Mouse (Mus musculus): ENCODE results near the gene Fau. TPM values are rescaled to one million over a fixed set of nuclear protein-coding genes. Genes with fewer than 3 reads are reported as not detected.
A peak's percentile ranks its signal among the peaks of the same experiment; 100 is the strongest.

Gene Fau
- polyA plus RNA-seq, 1 experiment from 2014 or later, result 1,312 TPM

DNA sequence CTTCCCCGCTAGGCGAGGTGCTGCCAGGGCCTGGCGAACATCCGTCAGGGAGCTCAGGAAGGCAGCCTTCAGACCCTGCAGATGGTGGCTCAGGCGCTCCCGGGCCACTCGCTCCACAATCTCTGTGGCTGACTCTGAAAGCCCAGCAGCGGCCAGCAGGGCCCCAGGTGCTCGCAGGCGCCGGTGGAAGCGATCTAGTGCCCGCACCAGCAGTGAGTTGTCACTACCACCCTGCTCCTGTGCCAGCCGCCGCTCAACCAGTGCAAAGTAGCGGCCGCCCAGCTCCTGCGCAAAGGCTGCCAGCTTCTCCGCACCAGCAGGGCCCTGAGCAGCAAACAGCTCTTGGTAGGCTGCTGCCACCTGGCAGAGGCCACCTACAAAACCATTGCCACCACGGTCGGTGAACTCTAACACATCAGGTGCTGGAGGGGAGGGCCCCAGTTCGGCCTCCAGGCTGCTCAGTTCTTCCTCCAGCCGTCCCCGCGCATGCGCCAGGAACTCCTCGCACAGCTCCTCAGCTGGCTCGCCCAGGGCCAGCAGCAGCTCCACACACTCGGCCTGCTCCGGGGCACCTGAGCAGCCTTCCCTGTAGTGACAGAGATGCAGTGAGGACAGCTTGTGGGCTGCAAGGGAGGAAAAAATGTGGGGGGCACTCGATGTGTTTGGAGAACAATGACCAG, 13.1 kb downstream of the Fau start:
- no peak for DNase-seq (ENCODE audit: low spot score)

DNA sequence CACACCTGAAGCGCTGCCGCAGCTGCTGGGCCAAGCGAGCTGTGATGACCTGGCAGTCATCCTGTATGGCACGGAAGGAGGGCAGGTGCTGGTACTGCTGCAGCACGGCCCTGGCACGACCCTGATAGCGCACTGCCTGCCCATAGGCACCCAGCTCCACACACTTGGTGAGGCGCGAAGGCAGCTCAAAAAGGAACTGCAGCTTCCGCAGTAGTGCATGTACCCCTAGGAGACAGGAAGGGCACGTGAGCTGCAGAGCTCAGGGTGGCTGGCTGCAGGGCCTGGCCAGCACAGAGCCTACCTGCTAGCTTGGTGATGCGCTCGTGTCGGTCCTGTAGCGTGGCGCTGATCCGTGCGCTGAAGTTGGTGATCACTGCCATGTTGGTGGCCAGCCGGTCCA, 13.6 kb downstream of the Fau start:
- DNase-seq (ENCODE audit: low spot score), result no peak

DNA sequence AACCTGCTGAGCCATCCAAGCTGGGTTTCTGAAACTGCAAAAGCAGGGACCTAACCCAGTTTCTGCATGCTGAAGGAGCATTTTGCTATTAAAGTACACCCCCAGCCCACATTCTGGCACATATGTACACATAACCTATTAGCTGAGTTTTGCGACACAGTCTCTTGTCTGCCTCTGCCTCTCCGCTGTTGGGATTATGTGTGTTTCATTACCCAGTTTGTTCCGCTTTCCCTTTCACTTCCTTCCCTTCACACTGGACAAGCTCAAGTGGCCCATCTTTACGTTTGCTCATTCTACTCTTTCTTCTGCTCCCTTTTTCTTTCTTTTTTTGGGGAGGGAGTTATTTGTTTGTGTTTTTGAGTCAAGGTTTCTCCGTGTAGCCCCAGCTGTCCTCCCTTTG, 16.2 kb downstream of the Fau start:
- DNase-seq (ENCODE audit: low spot score), result no peak

DNA sequence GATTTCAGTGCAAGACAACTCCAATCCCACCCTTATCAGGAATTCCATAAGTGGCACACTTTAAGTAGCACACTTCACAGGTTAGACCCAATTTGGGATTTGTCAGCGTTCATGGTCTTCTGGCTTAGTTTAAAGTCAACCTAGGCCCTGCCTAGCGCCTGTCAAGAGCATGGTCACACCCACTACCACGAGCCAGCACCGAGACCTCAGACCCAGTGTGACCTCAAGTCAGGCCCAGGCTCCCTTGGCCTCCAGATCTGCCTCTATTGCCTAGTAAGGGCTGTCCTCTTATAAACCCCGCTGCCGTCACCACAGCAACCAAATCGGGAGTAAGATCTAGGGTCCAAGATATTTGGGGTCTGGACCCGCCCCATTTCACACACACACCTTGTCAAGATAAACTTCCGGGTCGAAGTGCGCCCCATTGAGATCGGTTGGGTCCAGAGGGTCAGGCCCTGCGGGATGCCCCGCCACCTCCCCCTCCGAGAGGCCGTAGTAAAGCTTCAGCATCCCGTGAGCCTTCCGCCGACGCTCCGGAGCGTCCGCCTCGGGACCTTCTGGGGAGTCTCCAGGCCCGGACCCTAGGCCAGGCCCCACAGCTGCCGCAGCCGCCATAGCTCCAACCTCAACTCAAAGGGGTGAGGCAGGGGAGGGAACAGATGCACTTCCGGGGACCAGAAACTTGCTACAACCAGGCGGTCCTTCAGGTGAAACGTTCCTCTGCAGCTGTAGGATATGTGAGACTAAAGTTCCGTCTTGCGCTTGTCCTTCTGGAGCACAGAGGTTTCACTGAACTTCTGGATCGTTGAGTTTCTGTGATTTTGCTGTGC, 19.1 kb downstream of the Fau start, which contains the start of gene Vps51:
TSS of gene Vps51 (minus strand) at position 668 of the 830 bp plus-strand sequence.
- peak; percentile 90 for DNase-seq (ENCODE audit: low spot score)

DNA sequence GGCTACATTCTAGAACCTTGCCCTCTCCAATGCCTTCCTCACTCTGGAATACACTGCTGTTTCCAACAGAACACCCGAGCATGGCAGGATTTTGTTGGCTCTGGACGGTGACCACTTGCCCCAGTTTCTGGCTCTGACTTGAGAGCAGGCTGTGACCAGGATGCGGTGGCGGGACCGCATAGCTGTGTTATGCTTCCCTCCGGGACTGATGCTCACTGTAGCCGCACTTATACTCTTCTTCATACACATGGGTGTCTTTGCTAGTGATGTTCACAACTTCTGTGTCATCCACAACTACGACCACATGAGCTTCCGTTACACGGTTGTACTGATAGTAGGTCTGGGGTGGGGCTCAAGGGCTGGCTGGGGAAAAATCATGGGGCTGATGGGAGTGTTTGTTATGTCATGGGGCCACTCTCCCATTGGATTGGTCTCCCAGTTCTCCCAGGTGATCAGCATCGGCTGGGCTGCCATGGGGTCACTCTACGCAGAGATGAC, 22.4 kb downstream of the Fau start, which contains the start of gene Tmem262:
TSS of gene Tmem262 (plus strand) at position 51 of the 498 bp plus-strand sequence.
- no peak for DNase-seq (ENCODE audit: low spot score)

DNA sequence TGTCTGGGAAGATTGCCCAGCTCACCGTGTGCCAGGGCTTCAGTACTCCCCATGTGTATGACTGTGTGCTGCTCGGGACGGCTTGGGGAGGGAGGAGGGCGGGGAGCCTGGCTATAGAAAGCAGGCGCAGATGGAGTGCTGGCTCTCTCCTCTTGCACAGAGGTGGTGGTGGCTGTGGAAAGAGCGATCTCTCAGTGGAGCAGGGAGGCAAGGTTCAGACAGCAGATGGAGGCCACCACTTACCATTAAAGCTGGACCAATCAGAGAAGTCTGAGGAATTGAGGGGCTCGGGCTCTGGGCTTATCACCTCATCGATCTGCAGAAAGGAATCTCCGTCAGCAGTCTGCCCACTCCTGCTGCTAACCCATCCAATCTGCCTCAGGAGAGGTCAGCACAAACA, 24.5 kb downstream of the Fau start, which contains the start of gene Gm28374:
TSS of gene Gm28374 (minus strand) at position 101 of the 400 bp plus-strand sequence.
- no peak for DNase-seq (ENCODE audit: low spot score)

DNA sequence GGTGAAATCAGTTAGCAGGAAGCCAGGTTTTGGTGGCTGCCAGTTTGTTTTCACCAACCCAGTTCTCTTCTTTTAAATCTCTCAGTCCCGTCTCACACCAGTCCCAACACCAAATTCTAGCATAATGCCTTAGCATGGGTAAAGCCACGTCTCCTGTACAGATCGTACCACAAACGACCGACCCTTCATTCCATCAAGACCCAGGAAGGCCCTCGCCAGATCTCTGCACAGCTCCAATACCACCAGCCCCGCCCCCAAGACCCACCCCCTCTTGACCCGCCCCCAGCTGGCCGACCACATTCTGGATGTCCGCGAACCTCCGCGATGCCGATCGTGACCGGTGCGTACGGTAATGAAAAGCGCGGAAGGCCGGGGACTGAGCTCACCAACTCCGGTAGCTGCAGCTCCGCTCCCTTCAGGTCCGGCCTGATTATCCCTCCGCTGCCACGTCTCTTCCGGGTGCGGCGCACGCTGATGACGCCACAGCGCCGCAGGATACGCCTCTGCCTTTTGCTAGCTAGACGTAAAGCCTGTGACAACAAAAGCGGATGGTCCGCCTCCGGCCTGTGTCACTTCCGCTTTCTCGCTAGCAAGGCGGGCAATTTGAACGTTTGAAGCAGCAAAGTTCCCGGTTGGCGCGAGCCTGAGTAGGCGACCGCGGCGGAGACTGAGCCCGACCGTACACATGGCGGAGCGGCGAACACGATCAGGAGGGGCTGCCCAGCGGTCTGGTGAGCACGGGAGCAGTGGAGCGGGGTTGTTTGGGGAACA, 27.0 kb downstream of the Fau start, which contains the start of the genes Zfpl1 and Cdca5:
TSS of gene Zfpl1 (minus strand) at position 479 of the 771 bp plus-strand sequence.
TSS of gene Cdca5 (plus strand) at position 506 of the 771 bp plus-strand sequence.
- peak; percentile 99 for DNase-seq (ENCODE audit: low spot score)

DNA sequence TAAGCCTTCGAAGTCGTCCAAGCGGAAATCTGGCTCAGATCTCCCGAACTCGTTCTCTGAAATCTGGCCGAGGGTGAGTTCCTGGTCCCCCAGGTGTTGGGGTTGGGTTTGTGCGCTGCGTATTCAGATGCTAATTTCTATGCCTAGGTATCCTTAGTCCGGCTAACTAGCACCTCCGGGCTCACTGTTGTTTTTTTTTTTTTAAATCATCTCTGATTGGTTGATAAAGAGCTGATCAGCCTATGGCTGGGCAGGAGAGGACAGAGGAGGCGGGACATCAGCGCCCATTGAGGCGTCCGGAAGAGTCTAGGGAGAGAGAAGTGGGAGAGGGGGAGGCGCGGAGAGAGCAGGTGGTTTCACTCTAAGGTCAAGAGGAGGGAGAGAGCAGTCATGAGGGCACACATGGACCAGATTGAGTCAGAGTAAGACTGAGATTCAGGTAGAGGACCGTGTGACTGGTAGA, 27.8 kb downstream of the Fau start:
- peak; percentile 67 for DNase-seq (ENCODE audit: low spot score)

DNA sequence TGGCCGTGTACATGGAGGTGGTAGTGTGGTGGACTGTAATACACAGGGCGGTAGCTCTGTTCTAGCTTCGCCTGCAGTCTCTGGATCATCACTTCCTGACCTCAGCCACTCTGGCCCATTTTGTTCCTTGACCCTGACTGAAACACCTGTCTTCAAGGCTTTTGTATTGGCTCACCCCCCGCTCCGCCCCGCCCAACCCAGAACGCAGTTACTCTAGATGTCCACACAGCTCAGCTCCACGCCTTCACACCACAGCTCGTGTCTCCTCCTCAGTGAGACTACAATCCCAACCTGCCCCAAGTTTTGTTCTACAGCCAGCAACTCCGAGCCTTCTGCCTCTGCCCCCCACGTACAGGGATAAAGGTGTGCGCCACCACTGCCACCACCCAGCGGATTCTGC, 31.2 kb downstream of the Fau start:
- DNase-seq (ENCODE audit: low spot score), result no peak

DNA sequence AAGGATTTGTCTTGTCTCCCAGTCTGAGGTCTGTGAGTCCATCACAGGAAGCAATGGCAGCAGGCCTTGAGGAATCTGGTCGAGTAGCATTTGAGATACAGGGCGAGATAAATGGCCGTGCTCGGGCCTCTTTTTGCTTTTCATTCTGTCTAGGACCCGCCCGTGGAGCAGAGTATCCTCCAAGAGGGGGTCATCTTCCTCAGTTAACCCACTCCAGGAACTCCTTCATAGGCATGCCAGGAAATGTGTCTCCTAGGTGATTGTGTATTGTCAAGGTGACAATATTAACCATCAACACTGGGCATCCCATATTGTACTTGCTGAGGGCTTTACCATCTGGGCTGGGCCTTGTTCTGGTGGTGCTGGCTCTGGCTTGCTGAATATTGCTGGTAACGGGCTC, 36.5 kb downstream of the Fau start, which contains the start of gene AC131692.1:
TSS of gene AC131692.1 (plus strand) at position 301 of the 400 bp plus-strand sequence.
- no peak for DNase-seq (ENCODE audit: low spot score)

DNA sequence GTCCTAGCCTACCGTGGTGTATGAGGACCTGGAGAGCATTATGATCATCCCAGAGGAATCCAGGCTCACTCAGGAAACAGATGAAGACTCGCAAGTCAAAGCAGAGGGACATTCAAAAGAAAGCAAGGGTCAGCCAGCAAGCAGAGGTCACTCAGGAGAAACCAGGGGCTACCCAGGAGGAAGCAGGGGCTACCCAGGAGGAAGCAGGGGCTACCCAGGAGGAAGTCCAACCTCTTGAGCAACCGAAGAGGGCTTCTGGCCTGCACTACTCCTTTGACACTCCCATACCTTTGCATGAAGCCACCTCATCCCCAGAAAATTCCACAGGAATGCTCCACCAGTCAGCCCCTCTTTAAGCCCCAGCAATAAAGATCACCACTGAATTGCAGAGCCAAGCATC, 40.2 kb downstream of the Fau start:
- no peak for DNase-seq (ENCODE audit: low spot score)

DNA sequence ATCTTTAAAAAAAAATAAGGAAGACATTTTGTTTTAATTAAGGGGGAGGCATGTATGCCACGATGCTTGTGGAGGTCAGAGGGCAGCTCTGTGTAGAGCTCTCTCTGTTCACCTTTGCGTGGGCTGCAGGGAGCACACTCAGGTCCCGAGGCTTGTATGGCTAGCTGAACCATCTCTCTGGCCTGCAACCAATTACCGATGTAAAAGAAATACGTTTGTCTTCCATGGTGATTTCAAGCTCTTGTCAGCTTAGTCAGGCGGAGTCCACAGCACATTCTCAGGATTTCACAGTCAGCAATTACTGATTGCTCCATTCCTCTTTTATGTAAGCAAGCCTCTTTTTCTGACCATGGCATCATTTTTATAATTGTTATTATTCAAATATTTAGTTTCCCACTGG, 43.5 kb downstream of the Fau start:
- no peak for DNase-seq (ENCODE audit: low spot score)

DNA sequence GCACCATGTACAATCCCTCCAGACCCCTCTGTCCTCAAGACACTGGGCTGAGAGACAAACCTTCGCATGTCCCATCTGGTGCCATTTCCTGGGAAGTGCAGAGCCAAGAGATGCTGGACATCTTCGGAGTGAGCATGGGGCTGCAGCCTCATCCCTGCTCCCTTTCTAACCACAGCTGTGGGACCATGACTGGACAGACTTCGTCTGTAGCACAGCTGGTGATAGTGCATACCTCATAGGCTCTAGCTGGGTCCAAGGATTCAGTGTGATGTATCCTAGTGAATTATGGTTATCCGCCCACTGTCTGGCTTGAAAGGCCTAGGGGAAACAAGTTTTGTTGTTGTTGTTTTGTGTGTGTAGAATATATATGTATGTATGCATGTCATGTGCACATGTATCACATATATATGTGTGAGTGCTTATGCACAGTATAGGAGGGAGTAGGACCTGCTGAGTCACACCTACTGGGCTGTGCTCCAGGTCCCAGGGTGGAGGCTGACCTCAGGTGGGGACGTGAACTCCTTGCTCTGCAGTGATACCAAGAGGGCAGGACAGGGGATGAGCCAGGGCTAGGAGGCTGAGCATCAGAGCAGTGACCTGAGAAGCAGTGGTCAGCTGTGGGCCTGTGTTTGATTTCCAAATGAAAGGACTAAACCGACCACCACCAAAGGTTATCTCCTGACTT, 44.7 kb downstream of the Fau start:
- no peak for DNase-seq (ENCODE audit: low spot score)

DNA sequence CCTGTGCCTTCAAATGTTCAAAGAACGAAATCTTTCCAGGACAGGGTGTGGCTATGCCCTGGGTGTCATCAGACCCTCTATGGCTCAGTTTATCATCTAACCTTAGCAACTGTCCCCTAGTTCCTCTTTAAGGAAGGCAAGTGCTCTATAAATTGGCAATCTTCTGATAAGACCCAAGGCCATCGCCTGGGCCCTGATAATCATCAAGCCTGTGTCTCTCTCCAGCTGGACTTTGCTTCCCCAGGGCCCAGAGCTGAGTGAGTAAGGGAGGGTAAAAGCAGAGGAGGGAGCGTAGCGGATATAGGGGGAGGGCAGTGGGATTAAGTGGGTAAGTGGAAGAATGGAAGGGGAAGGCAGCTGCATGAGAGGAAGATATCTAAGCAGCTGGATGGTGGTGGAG, 46.8 kb downstream of the Fau start:
- no peak for DNase-seq (ENCODE audit: low spot score)

DNA sequence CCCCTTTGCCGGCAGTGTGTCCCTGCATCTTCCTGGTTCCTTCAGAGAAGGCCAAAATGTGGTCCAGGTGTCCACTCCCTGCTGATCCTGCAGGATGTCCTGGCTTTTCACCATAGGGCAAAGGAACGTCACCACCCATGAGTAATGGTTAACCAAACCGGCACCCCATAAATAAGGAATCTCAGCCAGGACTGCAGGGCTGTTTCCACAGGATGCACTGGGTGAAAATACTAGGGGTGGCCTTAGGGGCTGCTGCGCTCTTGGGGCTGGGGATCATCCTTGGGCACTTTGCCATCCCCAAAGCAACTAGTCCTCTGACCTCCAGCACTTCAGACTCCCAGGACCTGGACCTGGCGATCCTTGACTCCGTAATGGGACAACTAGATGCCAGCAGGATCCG, 47.9 kb downstream of the Fau start, which contains the start of gene Naaladl1:
TSS of gene Naaladl1 (plus strand) at position 197 of the 400 bp plus-strand sequence.
- DNase-seq (ENCODE audit: low spot score), result no peak

Small RNA genes lying within 50 kb of the gene (microRNA-seq; reads per million reads assigned to microRNA genes)
- gene Mir6988 (ENCODE audit: borderline number of aligned reads), result 2.5 reads per million

Other genes with a start within 250 kb of the Fau start
- 72.4 and 75.2 TPM in 2 replicates for gene Frmd8, start 182.6 kb upstream of the Fau start, polyA plus RNA-seq (2015; fragmentation: Nextera tagmentation; extraction: Ambion mirVana)
- 11.4 and 14.6 TPM in 2 replicates for gene Slc25a45, start 180.0 kb upstream of the Fau start, polyA plus RNA-seq (2015; fragmentation: Nextera tagmentation; extraction: Ambion mirVana)
- 3.3 and 4.1 TPM in 2 replicates for gene Tigd3, start 163.7 kb upstream of the Fau start, polyA plus RNA-seq (2015; fragmentation: Nextera tagmentation; extraction: Ambion mirVana)
- gene Dpf2, start 144.8 kb upstream of the Fau start, polyA plus RNA-seq (2015; fragmentation: Nextera tagmentation; extraction: Ambion mirVana), result 104 and 116 TPM in 2 replicates
- 5.2 and 6.7 TPM in 2 replicates for gene Cdc42ep2, start 133.0 kb upstream of the Fau start, polyA plus RNA-seq (2015; fragmentation: Nextera tagmentation; extraction: Ambion mirVana)
- gene Pola2, start 93.6 kb upstream of the Fau start, polyA plus RNA-seq (2015; fragmentation: Nextera tagmentation; extraction: Ambion mirVana), result 61.4 and 71.4 TPM in 2 replicates
- not detected in 2 replicates for gene Slc22a20, start 71.7 kb upstream of the Fau start, polyA plus RNA-seq (2015; fragmentation: Nextera tagmentation; extraction: Ambion mirVana)
- gene Capn1, start 41.9 kb upstream of the Fau start, polyA plus RNA-seq (2015; fragmentation: Nextera tagmentation; extraction: Ambion mirVana), result 19.8 and 21.6 TPM in 2 replicates
- gene Syvn1, start 11.3 kb upstream of the Fau start, polyA plus RNA-seq (2015; fragmentation: Nextera tagmentation; extraction: Ambion mirVana), result 15.1 and 16.5 TPM in 2 replicates
- gene Mrpl49, start 59 bp upstream of the Fau start, polyA plus RNA-seq (2015; fragmentation: Nextera tagmentation; extraction: Ambion mirVana), result 65.2 and 71.4 TPM in 2 replicates
- gene Znhit2, start 3.3 kb downstream of the Fau start, polyA plus RNA-seq (2015; fragmentation: Nextera tagmentation; extraction: Ambion mirVana), result 48.3 and 55.4 TPM in 2 replicates
- gene Tm7sf2, start 10.5 kb downstream of the Fau start, polyA plus RNA-seq (2015; fragmentation: Nextera tagmentation; extraction: Ambion mirVana), result 10.1 and 10.3 TPM in 2 replicates
- 69.3 and 77.1 TPM in 2 replicates for gene Vps51, start 19.4 kb downstream of the Fau start, polyA plus RNA-seq (2015; fragmentation: Nextera tagmentation; extraction: Ambion mirVana)
- 0.44 TPM in 1 of 2 replicates, not detected in the other for gene Tmem262, start 22.2 kb downstream of the Fau start, polyA plus RNA-seq (2015; fragmentation: Nextera tagmentation; extraction: Ambion mirVana)
- 0.68 and 1.4 TPM in 2 replicates for gene Gm28374, start 24.4 kb downstream of the Fau start, polyA plus RNA-seq (2015; fragmentation: Nextera tagmentation; extraction: Ambion mirVana)
- 52.1 and 55.3 TPM in 2 replicates for gene Zfpl1, start 27.1 kb downstream of the Fau start, polyA plus RNA-seq (2015; fragmentation: Nextera tagmentation; extraction: Ambion mirVana)
- gene Cdca5, start 27.1 kb downstream of the Fau start, polyA plus RNA-seq (2015; fragmentation: Nextera tagmentation; extraction: Ambion mirVana), result 53.2 and 53.6 TPM in 2 replicates
- 0.27 TPM in 1 of 2 replicates, not detected in the other for gene AC131692.1, start 36.6 kb downstream of the Fau start, polyA plus RNA-seq (2015; fragmentation: Nextera tagmentation; extraction: Ambion mirVana)
- 0.06 and 0.10 TPM in 2 replicates for gene Naaladl1, start 47.9 kb downstream of the Fau start, polyA plus RNA-seq (2015; fragmentation: Nextera tagmentation; extraction: Ambion mirVana)
- gene Sac3d1, start 60.8 kb downstream of the Fau start, polyA plus RNA-seq (2015; fragmentation: Nextera tagmentation; extraction: Ambion mirVana), result 46.4 and 48.5 TPM in 2 replicates
- gene Snx15, start 70.5 kb downstream of the Fau start, polyA plus RNA-seq (2015; fragmentation: Nextera tagmentation; extraction: Ambion mirVana), result 31.2 and 34.8 TPM in 2 replicates
- gene Batf2, start 83.1 kb downstream of the Fau start, polyA plus RNA-seq (2015; fragmentation: Nextera tagmentation; extraction: Ambion mirVana), result 0.48 and 0.57 TPM in 2 replicates
- gene Arl2, start 83.7 kb downstream of the Fau start, polyA plus RNA-seq (2015; fragmentation: Nextera tagmentation; extraction: Ambion mirVana), result 57.2 and 57.4 TPM in 2 replicates
- 0.47 and 0.50 TPM in 2 replicates for gene Majin, start 126.5 kb downstream of the Fau start, polyA plus RNA-seq (2015; fragmentation: Nextera tagmentation; extraction: Ambion mirVana)
- gene Gpha2, start 168.5 kb downstream of the Fau start, polyA plus RNA-seq (2015; fragmentation: Nextera tagmentation; extraction: Ambion mirVana), result 3.6 and 4.0 TPM in 2 replicates
- gene Ppp2r5b, start 178.0 kb downstream of the Fau start, polyA plus RNA-seq (2015; fragmentation: Nextera tagmentation; extraction: Ambion mirVana), result 8.9 TPM in 2 replicates
- 5.6 and 6.5 TPM in 2 replicates for gene Atg2a, start 183.8 kb downstream of the Fau start, polyA plus RNA-seq (2015; fragmentation: Nextera tagmentation; extraction: Ambion mirVana)
- gene Ehd1, start 218.9 kb downstream of the Fau start, polyA plus RNA-seq (2015; fragmentation: Nextera tagmentation; extraction: Ambion mirVana), result 29.5 and 29.9 TPM in 2 replicates
- 0.37 and 0.52 TPM in 2 replicates for gene Cdc42bpg, start 248.6 kb downstream of the Fau start, polyA plus RNA-seq (2015; fragmentation: Nextera tagmentation; extraction: Ambion mirVana)